Comparison of ENCODE assay signal across 8 mouse cellular contexts in genomic region chr9:106655884-106656720, GRCm38 (mm10). TPM values are rescaled to one million over a fixed set of nuclear protein-coding genes. Genes with fewer than 3 reads are reported as not detected.
DNase-seq lines count a peak whose midpoint lies in the region; ATAC-seq and TF ChIP-seq lines count a peak whose summit lies in the region.

Grm2 (minus strand) TSS chr9:106656082.

- 0 out of 2 replicates have a peak, but pooled peaks cover 5% of the 10 kb centered on the region for H3K4me1 ChIP-seq in embryonic facial prominence, embryonic 14.5 days (ENCODE audit: control insufficient read depth, insufficient read depth, low read length)
- no peaks in the 10 kb centered on the region for H3K4me1 ChIP-seq in lung, embryonic 14.5 days (ENCODE audit: insufficient read depth)

- peak; percentile 74 for ATAC-seq in embryonic facial prominence, embryonic 14.5 days (ENCODE audit: low read depth)
- ATAC-seq in lung, embryonic 14.5 days (ENCODE audit: insufficient read depth), result peak; percentile 89
- ATAC-seq in cerebellum, adult (ENCODE audit: insufficient number of reproducible peaks, low FRiP score, low TSS enrichment), result no peak

- WGBS in embryonic facial prominence, embryonic 14.5 days, result 1% methylated on average over 28 of the region's 44 CpGs
- 2% methylated on average over 39 of the region's 44 CpGs for WGBS in lung, embryonic 14.5 days

- TF ChIP-seq CTCF in lung, embryonic 14.5 days (IDR thresholded peaks at IDR 0.05; ENCODE audit: low read depth), result no peak

- peak within 1 kb of the TSS; percentile 36 for H3K4me3 ChIP-seq in embryonic facial prominence, embryonic 14.5 days (ENCODE audit: low read depth, low read length)
- peak within 1 kb of the TSS; percentile 27 for H3K4me3 ChIP-seq in lung, embryonic 14.5 days (ENCODE audit: low read depth, low read length)

- H3K36me3 ChIP-seq in embryonic facial prominence, embryonic 14.5 days (ENCODE audit: control insufficient read depth, insufficient read depth, low read length), result peaks cover 31% of the 10 kb centered on the region
- peaks cover 21% of the 10 kb centered on the region; the same call in 1 of the 2 replicates for H3K36me3 ChIP-seq in lung, embryonic 14.5 days (ENCODE audit: insufficient read depth)

- peak; percentile 19 to 65 for DNase-seq in spleen, postnatal 10 days (ENCODE audit: low spot score in 2 of 2)
- DNase-seq in spleen, adult 12 weeks (ENCODE audit: low spot score), result no peak
- peak; percentile 82 for DNase-seq in embryonic facial prominence, embryonic 14.5 days (ENCODE audit: low spot score)
- DNase-seq in heart, postnatal 10 days, result peak; percentile 79 to 86
- DNase-seq in kidney, postnatal 25 days, result peak; percentile 71 to 77
- DNase-seq in lung, embryonic 14.5 days, result peak; percentile 91
- peak; percentile 49 for DNase-seq in ovary, postnatal 10 days (ENCODE audit: low spot score)

- H3K4me2 ChIP-seq in embryonic facial prominence, embryonic 14.5 days (ENCODE audit: low read depth, low read length), result peak within 1 kb of the TSS; percentile 67
- peak within 1 kb of the TSS; percentile 58 for H3K4me2 ChIP-seq in lung, embryonic 14.5 days

- H3K9ac ChIP-seq in embryonic facial prominence, embryonic 14.5 days (ENCODE audit: low read depth, low read length), result no peak within 1 kb of the TSS
- no peak within 1 kb of the TSS for H3K9ac ChIP-seq in lung, embryonic 14.5 days

- H3K9me3 ChIP-seq in embryonic facial prominence, embryonic 14.5 days (ENCODE audit: control insufficient read depth, low read length), result no peaks in the 10 kb centered on the region
- no peaks in the 10 kb centered on the region for H3K9me3 ChIP-seq in lung, embryonic 14.5 days (ENCODE audit: low read depth, low read length)

- peaks cover 14% of the 10 kb centered on the region for H3K27me3 ChIP-seq in embryonic facial prominence, embryonic 14.5 days (replicated peaks; ENCODE audit: control insufficient read depth, insufficient read depth, low read length)
- H3K27me3 ChIP-seq in lung, embryonic 14.5 days (ENCODE audit: insufficient read depth, low read length), result peaks cover 20% of the 10 kb centered on the region; the same call in 1 of the 2 replicates

- no peak within 1 kb of the TSS for H3K27ac ChIP-seq in embryonic facial prominence, embryonic 14.5 days (replicated peaks; ENCODE audit: low read depth, low read length)
- no peak within 1 kb of the TSS for H3K27ac ChIP-seq in lung, embryonic 14.5 days (ENCODE audit: low read depth)

- intact Hi-C loops in heart, postnatal 10 days (cut with DNase I), result no loop called here

RNA-seq across cellular contexts. Expression of gene Grm2, which starts in this region (rescaled TPM):
- polyA plus RNA-seq in embryonic facial prominence, embryonic 14.5 days (2014; fragmentation: Nextera tagmentation; extraction: Ambion mirVana), result 0.08 and 0.16 TPM in 2 replicates
- total RNA-seq in heart, postnatal 10 days (2021), result not detected
- not detected in 2 replicates for polyA plus RNA-seq in lung, embryonic 14.5 days (2014; fragmentation: Nextera tagmentation; extraction: Ambion mirVana)

Comparison
In these comparisons a context has a peak if more than half of its experiments do, and no peak if none do; other contexts are left out.
1. Peak in DNase-seq, ATAC-seq, H3K4me3 ChIP-seq and H3K4me2 ChIP-seq in embryonic facial prominence, embryonic 14.5 days; RNA of the gene not detected or under 1 TPM.
2. Peak in DNase-seq in heart, postnatal 10 days; RNA of the gene not detected or under 1 TPM.
3. Peak in DNase-seq, ATAC-seq, H3K4me3 ChIP-seq and H3K4me2 ChIP-seq in lung, embryonic 14.5 days; RNA of the gene not detected or under 1 TPM.